Mouse (Mus musculus) liver, postnatal 0 days (tissue): ENCODE data around the gene F2rl1. TPM values are rescaled to one million over a fixed set of nuclear protein-coding genes. Genes with fewer than 3 reads are reported as not detected.

Experiments used
- ATAC-seq: fragments of 200-750 bp; cut with Nextera tagmentation; 2 replicates; pipeline ENCODE4 v1.8.0; 2017; ENCODE audit warnings: mild to moderate bottlenecking, moderate library complexity
- DNase-seq: peaks from one replicate; pipeline ENCODE4 v3.0.0-alpha.2; 2016
- H3K27ac ChIP-seq: fragments of 300-500 bp; sonication (generic); 2 replicates; pipeline ENCODE4 v1.5.1; 2014; ENCODE audit warnings: antibody characterized with exemption, moderate library complexity, mild to moderate bottlenecking, low read depth
- H3K27me3 ChIP-seq: fragments of 300-500 bp; sonication (generic); 2 replicates; pipeline ENCODE4 v1.6.1; 2014; ENCODE audit warnings: low read length, control low read depth, mixed read lengths; ENCODE audit not compliant: insufficient read depth
- H3K36me3 ChIP-seq: fragments of 300-500 bp; sonication (generic); replicated peaks from 2 replicates; pipeline ENCODE4 v1.6.1; 2014; ENCODE audit warnings: mild to moderate bottlenecking, control low read depth, low read length, moderate library complexity, mixed read lengths; ENCODE audit not compliant: insufficient read depth
- H3K4me1 ChIP-seq: fragments of 300-500 bp; sonication (generic); 2 replicates; pipeline ENCODE4 v1.6.1; 2014; ENCODE audit warnings: antibody characterized with exemption, mild to moderate bottlenecking, control low read depth; ENCODE audit not compliant: insufficient read depth
- H3K4me2 ChIP-seq: fragments of 300-500 bp; sonication (generic); 2 replicates; pipeline ENCODE4 v1.6.1; 2014; ENCODE audit warnings: low read depth, mild to moderate bottlenecking, low read length, moderate library complexity, mixed read lengths
- H3K4me3 ChIP-seq: fragments of 300-500 bp; sonication (generic); 2 replicates; pipeline ENCODE4 v1.5.1; 2014; ENCODE audit warnings: low read depth, low read length
- H3K9ac ChIP-seq: fragments of 300-500 bp; sonication (generic); replicated peaks from 2 replicates; pipeline ENCODE4 v1.6.1; 2014; ENCODE audit warnings: mild to moderate bottlenecking, moderate library complexity
- H3K9me3 ChIP-seq: fragments of 300-500 bp; sonication (generic); 2 replicates; pipeline ENCODE4 v1.6.1; 2016; ENCODE audit warnings: mild to moderate bottlenecking, control low read depth, low read length, mixed read lengths
- CTCF ChIP-seq: sonication (generic); IDR thresholded peaks from 2 replicates; pipeline ENCODE4 v1.5.1; 2016; ENCODE audit warnings: antibody characterized with exemption, low read depth
- EP300 ChIP-seq: IDR thresholded peaks from 2 replicates; pipeline ENCODE4 v1.6.1; 2016; ENCODE audit warnings: antibody characterized with exemption, low read depth, mild to moderate bottlenecking
- WGBS: fragments of 180-500 bp; shearing (Covaris S2); extraction: QIAGEN DNeasy Blood & Tissue Kit; methylation state at CpG from one replicate; pipeline ENCODE4 v1.1.7; 2014; ENCODE audit not compliant: insufficient replicate concordance; 5-methylcytosine and 5-hydroxymethylcytosine counted together
- polyA plus RNA-seq: library from polyadenylated mRNA; unstranded; fragments of >200 nt; fragmentation: Nextera tagmentation; extraction: Ambion mirVana; gene quantifications from 2 replicates; pipeline ENCODE4 v1.2.1, GENCODE M21; 2015

F2rl1 gene
- polyA plus RNA-seq, 1 experiment from 2014 or later = 0.31 TPM

- no peaks in the 10 kb centered on the region for H3K9me3 ChIP-seq
- H3K9ac ChIP-seq = no peak overlapping the region
- no peak for ATAC-seq
- no peaks in the 10 kb centered on the region for H3K4me1 ChIP-seq
- DNase-seq = no peak
- H3K36me3 ChIP-seq = no peaks in the 10 kb centered on the region
- no peak overlapping the region for H3K27ac ChIP-seq
- no peak overlapping the region for H3K4me3 ChIP-seq
- no peak for TF ChIP-seq CTCF
- no peak for TF ChIP-seq EP300
- H3K4me2 ChIP-seq = peak overlapping the region; percentile 34
- 0 out of 2 replicates have a peak, but pooled peaks cover 12% of the 10 kb centered on the region for H3K27me3 ChIP-seq
- WGBS = 24% methylated on average over 20 of the region's 20 CpGs
These were observed 23.3 kb upstream of the F2rl1 start for GRCm38 (mm10) chr13:95548291-95548789.

GRCm38 (mm10) chr13:95547090-95547611 is 22.1 kb upstream of the F2rl1 start:
- H3K27ac ChIP-seq = no peak overlapping the region
- H3K4me1 ChIP-seq = no peaks in the 10 kb centered on the region
- no peak for DNase-seq
- H3K27me3 ChIP-seq = 0 out of 2 replicates have a peak, but pooled peaks cover 12% of the 10 kb centered on the region
- no peak for ATAC-seq
- TF ChIP-seq EP300 (no peak), CTCF (no peak)
- H3K9ac ChIP-seq = no peak overlapping the region
- H3K4me3 ChIP-seq = no peak overlapping the region
- no peaks in the 10 kb centered on the region for H3K9me3 ChIP-seq
- H3K4me2 ChIP-seq = no peak overlapping the region
- 58% methylated on average over 12 of the region's 12 CpGs for WGBS
- no peaks in the 10 kb centered on the region for H3K36me3 ChIP-seq

- no peak for DNase-seq
These were observed 21.2 kb upstream of the F2rl1 start for GRCm38 (mm10) chr13:95546251-95546650.

GRCm38 (mm10) chr13:95545729-95546186 is 20.7 kb upstream of the F2rl1 start:
- WGBS = 69% methylated on average over 7 of the region's 7 CpGs
- TF ChIP-seq EP300 (no peak), CTCF (no peak)
- 0 out of 2 replicates have a peak, but pooled peaks cover 12% of the 10 kb centered on the region for H3K27me3 ChIP-seq
- no peaks in the 10 kb centered on the region for H3K36me3 ChIP-seq
- no peak for DNase-seq
- H3K4me2 ChIP-seq = no peak overlapping the region
- H3K4me1 ChIP-seq = no peaks in the 10 kb centered on the region
- no peak overlapping the region for H3K9ac ChIP-seq
- no peak overlapping the region for H3K4me3 ChIP-seq
- ATAC-seq = no peak
- H3K27ac ChIP-seq = no peak overlapping the region
- H3K9me3 ChIP-seq = no peaks in the 10 kb centered on the region

More at GRCm38 (mm10) chr13:95546251-95546650, 21.2 kb upstream of the F2rl1 start:
- Histone ChIP-seq H3K4me2 (no peak overlapping the region), H3K9ac (no peak overlapping the region), H3K4me3 (no peak overlapping the region), H3K36me3 (no peaks in the 10 kb centered on the region), H3K27me3 (0 out of 2 replicates have a peak, but pooled peaks cover 12% of the 10 kb centered on the region), H3K27ac (no peak overlapping the region), H3K9me3 (no peaks in the 10 kb centered on the region), H3K4me1 (no peaks in the 10 kb centered on the region)
- no peak for TF ChIP-seq EP300
- no peak for TF ChIP-seq CTCF
- peak; percentile 36; the same call in 1 of the 2 replicates for ATAC-seq
- WGBS = 64% methylated on average over 6 of the region's 6 CpGs

GRCm38 (mm10) chr13:95538021-95538420 is 13.0 kb upstream of the F2rl1 start:
- H3K4me3 ChIP-seq = no peak overlapping the region
- DNase-seq = no peak
- TF ChIP-seq CTCF = no peak
- no peak for TF ChIP-seq EP300
- H3K36me3 ChIP-seq = no peaks in the 10 kb centered on the region
- H3K4me1 ChIP-seq = peaks cover 18% of the 10 kb centered on the region
- no peak for ATAC-seq
- no peaks in the 10 kb centered on the region for H3K9me3 ChIP-seq
- WGBS = 74% methylated on average over 5 of the region's 5 CpGs
- H3K9ac ChIP-seq = no peak overlapping the region
- no peak overlapping the region for H3K27ac ChIP-seq
- no peaks in the 10 kb centered on the region; the same call in 1 of the 2 replicates for H3K27me3 ChIP-seq
- H3K4me2 ChIP-seq = no peak overlapping the region

GRCm38 (mm10) chr13:95536117-95536493 is 11.1 kb upstream of the F2rl1 start:
- peak overlapping the region; percentile 43; the same call in 1 of the 2 replicates for H3K4me2 ChIP-seq

More at GRCm38 (mm10) chr13:95536117-95536493, 11.1 kb upstream of the F2rl1 start:
- WGBS = 34% methylated on average over 5 of the region's 5 CpGs
- TF ChIP-seq EP300 = no peak
- no peak for TF ChIP-seq CTCF
- Histone ChIP-seq H3K9ac (no peak overlapping the region), H3K4me3 (no peak overlapping the region), H3K27me3 (no peaks in the 10 kb centered on the region; the same call in 1 of the 2 replicates), H3K4me1 (peaks cover 23% of the 10 kb centered on the region), H3K36me3 (no peaks in the 10 kb centered on the region), H3K9me3 (no peaks in the 10 kb centered on the region), H3K27ac (no peak overlapping the region)
- DNase-seq (no peak), ATAC-seq (no peak)
